Mouse (Mus musculus) gastrocnemius, adult 2 months (tissue): ENCODE data around the gene Ambra1. TPM values are rescaled to one million over a fixed set of nuclear protein-coding genes. Genes with fewer than 3 reads are reported as not detected.

Experiments used
- DNase-seq: peaks from one replicate; pipeline ENCODE4 v3.0.0; 2022
- H3K27ac ChIP-seq: fragments of 200-600 bp; 2 replicates; pipeline ENCODE4 v1.8.1; 2022; ENCODE audit warnings: mild to moderate bottlenecking
- H3K4me3 ChIP-seq: fragments of 200-600 bp; 2 replicates; pipeline ENCODE4 v1.8.1; 2022; ENCODE audit warnings: mild to moderate bottlenecking, moderate library complexity
- CTCF ChIP-seq: fragments of 200-600 bp; IDR thresholded peaks from 2 replicates; pipeline ENCODE4 v1.8.1; 2022; ENCODE audit warnings: antibody characterized with exemption, mild to moderate bottlenecking, moderate library complexity
- intact Hi-C: fragments of 180-260 bp; cut with DNase I; formaldehyde crosslinking; loops from one replicate; pipeline ENCODE4 v1.15.1; 2025
- total RNA-seq, 2 experiments: library from RNA; stranded (reverse); gene quantifications; 2 replicates each; pipeline ENCODE4 v1.2.3; 2021

Gene Ambra1
- total RNA-seq, 2 experiments from 2014 or later, result 16.7 to 18.1 TPM

- no peak for TF ChIP-seq CTCF
- intact Hi-C loops, result no loop called here
- Histone ChIP-seq H3K27ac (no peak overlapping the region), H3K4me3 (no peak overlapping the region)
- DNase-seq, result no peak
Measured at GRCm38 (mm10) chr2:91920130-91920529, 190.2 kb downstream of the Ambra1 start.

GRCm38 (mm10) chr2:91921181-91921789, 191.4 kb downstream of the Ambra1 start:
- TF ChIP-seq CTCF, result no peak
- peak overlapping the region; percentile 70 for H3K4me3 ChIP-seq

DNA sequence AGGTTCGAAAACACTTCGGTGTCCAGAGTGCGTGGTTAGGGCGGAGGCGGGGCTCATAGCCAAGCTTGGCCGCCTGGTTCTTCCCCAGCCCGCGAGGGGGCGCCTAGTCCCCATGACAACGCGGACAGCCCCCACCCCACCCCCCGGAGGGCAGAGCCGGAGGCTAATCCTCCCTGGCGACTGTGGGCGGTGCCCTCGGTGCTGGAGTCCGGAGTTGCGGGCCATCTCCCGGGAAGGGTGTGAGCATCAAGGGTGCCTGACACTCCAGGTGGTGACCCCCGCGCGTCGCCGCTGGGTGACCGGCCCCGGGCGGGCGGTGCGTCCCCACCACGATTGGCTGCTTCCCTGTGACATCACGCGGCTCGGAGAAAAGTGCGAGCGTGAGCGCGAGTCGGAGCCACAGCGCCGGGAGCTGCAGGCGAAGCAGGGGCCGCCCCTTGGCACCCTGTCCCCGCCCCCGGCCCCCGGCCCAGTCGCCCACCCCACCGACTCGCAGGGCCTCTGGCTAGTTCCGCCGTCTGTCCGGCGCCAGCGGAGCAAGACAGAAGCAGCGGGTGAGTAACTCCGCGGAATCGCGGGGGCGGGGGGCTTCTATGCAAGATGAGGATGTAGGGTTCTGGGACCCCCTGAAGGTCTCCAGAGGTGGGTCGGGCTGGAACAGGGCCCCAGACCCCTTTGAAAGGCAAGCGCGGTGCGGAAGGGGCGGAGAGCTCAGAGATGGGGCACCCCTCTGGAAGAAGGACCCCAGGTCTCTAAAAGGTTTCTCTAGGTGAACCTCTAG, 192.0 kb downstream of the Ambra1 start:
- Histone ChIP-seq H3K4me3 (peak overlapping the region; percentile 70), H3K27ac (no peak overlapping the region)
- DNase-seq, result no peak
- intact Hi-C loops, result no loop called here
- TF ChIP-seq CTCF, result peak; percentile 40

More at GRCm38 (mm10) chr2:91921181-91921789, 191.4 kb downstream of the Ambra1 start:
- H3K27ac ChIP-seq, result no peak overlapping the region
- peak; percentile 83 for DNase-seq
- intact Hi-C loops, result no loop called here

DNA sequence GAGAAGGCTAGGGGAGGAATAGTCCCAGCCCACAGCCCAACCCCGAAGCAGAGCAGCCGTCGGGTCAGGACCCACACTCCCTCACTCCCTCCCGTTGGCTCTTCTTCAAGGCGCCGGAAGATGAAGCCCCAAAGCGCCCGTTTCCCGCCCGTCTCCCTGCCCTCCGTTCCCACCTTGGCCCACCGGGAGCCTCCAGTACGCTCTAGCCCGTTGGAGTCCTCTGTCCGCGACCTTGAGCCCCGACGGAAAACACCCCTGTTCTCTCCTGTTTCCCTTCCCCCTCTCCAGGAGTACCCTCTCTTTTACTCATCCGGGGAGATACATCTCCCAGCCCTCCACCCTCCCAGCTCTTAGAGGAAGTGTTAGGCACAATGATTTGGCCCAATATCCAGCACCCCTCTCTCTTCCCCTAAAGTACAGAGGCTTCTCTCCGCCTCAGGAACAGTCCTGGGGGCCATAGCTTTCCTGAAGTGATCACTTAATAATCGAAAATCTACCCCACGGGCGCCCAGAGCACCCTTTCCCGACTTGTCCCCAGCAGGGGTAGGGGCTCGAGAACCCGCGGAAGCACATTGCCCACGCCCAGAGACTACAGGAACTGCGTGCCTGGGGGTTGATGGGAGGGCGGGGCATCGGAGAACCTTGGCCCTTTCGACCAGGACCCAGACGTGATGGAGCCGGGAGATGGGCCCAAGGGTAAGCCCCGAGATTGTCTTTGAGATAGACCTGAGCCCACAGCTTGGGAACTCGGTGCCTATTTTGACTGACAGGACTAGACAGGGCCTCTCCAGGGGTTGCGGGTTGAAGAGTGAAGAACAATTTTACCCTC, 192.9 kb downstream of the Ambra1 start:
- Histone ChIP-seq H3K4me3 (peak overlapping the region; percentile 70), H3K27ac (no peak overlapping the region)
- DNase-seq, result no peak
- intact Hi-C loops, result no loop called here
- TF ChIP-seq CTCF, result no peak

DNA sequence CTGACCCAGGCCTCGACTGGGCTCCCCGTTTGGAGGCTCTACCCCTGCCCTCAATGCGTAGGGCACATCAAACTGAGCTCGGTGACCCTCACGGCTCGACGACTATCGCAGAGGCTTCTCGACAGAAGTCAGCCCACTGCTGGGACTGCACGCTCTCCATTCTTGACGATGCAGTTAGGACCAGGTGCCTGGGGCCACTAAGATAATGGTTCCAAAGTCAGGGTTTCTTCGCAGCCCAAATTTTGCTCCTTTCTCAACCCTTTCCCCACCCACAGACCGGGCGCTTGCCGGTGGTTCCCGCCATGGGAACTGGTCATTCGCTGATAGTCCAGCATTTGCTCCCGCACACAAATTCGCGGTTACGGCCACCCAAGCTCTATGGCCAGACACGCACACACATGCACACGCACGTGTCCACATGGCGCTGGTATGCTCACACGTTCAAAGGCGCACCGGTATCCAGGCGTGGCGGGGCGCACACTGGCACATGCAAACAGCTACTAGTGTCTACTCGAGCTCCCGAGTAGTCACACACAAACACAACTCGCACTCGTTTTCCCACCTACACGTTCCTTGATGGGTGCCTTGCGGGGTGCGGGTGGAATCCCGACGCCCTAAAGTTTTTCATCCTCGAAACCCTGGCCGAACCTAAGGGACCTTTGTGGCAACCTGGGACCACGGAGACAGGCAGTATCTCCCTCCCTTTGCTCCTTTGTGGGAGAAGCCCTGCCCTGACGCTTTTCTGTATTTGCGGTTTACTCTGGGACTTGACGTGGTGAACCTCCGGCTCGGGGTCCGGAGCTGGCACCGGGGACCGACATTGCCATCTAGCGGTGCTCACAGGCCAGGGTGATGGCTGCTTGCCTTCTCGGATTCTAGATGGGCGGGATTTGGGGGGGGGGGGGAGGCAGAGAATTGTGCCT, 193.7 kb downstream of the Ambra1 start:
- Histone ChIP-seq H3K4me3 (peak overlapping the region; percentile 70), H3K27ac (no peak overlapping the region)
- intact Hi-C loops, result loop anchor here (2.0 kb wide), 1 partner anchor 145 kb away; no protein-coding TSS in a partner anchor
- DNase-seq, result peak; percentile 77
- peak; percentile 70 for TF ChIP-seq CTCF

DNA sequence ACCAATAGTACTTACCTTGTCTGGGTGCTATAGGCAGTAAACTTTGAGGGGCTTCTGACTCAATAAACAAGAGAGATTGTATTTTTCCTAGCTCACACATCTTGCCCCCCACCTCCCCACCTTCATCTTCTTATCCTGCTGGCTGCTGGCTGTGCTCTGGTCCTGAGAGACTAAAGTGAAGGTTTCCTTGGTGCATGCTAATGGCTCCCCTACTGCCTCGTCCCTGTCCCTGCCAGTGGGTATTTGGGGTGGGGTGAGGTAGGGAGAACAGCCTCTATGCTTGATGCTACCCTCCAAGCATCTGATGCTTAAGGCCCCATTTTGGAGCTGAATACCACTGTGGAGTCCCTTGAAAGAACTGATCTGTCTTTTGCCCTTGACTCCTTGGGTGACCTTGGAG, 194.8 kb downstream of the Ambra1 start:
- TF ChIP-seq CTCF, result no peak
- Histone ChIP-seq H3K27ac (no peak overlapping the region), H3K4me3 (no peak overlapping the region)
- intact Hi-C loops, result loop anchor here (2.0 kb wide), 1 partner anchor 146 kb away; no protein-coding TSS in a partner anchor
- DNase-seq, result no peak

DNA sequence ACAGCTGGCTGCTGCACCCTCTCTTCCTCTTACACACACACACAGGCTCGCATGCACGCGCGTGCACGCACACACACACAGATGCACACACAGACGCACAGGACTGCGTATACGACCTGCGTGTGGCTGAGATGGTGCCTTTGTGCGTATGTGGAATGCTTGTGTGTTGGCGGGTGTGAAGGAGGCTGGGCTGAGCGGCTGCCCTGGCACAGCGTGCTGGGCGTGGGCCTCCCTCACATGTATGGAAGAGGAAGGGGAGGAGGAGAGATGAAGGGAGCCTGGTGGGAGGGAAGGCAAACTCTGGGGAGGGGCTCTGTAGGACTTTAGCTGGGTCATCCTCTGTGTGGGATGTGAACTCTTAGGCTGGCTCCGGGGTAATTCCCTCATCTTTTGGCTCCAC, 195.5 kb downstream of the Ambra1 start:
- no peak overlapping the region for H3K27ac ChIP-seq
- H3K4me3 ChIP-seq, result no peak overlapping the region
- no peak for TF ChIP-seq CTCF
- no peak for DNase-seq
- intact Hi-C loops, result loop anchor here (2.0 kb wide), 1 partner anchor 147 kb away; no protein-coding TSS in a partner anchor

DNA sequence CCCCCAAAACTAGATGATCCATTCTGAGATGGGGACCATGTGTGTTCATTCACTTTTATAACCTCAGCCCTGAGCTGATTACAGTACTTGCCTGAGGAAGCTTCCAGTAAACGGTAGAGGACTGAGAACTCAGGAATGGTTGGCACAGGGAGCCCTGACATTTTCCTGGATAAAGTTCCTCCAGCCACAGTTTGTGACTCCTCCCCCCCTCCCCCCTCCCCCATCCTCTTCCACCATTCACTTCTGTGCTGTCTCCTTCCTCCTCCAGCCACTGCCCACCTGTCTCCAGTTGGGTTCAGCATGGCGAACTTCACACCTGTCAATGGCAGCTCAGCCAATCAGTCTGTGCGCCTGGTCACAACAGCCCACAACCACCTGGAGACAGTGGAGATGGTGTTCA, 197.0 kb downstream of the Ambra1 start, which contains the start of gene Chrm4:
Chrm4 (plus strand) TSS at position 301 of the 400 bp plus-strand sequence.
- H3K27ac ChIP-seq, result no peak within 1 kb of the TSS
- H3K4me3 ChIP-seq, result peak within 1 kb of the TSS; percentile 49
- no peak for TF ChIP-seq CTCF
- intact Hi-C loops, result no loop called here
- DNase-seq, result no peak

DNA sequence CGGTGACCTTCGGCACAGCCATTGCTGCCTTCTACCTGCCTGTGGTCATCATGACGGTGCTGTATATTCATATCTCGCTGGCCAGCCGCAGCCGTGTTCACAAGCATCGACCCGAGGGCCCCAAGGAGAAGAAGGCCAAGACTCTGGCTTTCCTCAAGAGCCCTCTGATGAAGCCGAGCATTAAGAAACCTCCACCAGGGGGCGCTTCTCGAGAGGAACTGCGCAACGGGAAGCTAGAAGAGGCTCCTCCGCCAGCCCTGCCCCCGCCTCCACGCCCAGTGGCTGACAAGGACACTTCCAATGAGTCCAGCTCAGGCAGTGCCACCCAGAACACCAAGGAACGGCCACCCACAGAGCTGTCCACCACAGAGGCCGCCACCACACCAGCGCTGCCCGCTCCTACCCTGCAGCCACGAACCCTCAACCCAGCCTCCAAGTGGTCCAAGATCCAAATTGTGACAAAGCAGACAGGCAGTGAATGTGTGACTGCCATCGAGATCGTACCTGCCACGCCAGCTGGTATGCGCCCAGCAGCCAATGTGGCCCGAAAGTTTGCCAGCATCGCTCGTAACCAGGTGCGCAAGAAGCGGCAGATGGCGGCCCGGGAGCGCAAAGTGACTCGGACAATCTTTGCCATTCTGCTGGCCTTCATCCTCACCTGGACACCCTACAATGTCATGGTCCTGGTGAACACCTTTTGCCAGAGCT, 198.0 kb downstream of the Ambra1 start:
- TF ChIP-seq CTCF, result peak; percentile 76
- intact Hi-C loops, result no loop called here
- DNase-seq, result peak; percentile 82
- Histone ChIP-seq H3K4me3 (peak overlapping the region; percentile 49), H3K27ac (no peak overlapping the region)

GRCm38 (mm10) chr2:91928534-91929350, 198.8 kb downstream of the Ambra1 start:
- Histone ChIP-seq H3K27ac (no peak overlapping the region), H3K4me3 (no peak overlapping the region)
- no peak for DNase-seq
- intact Hi-C loops, result no loop called here
- TF ChIP-seq CTCF, result no peak
